Mouse (Mus musculus) bone marrow, adult 2 months (tissue): ENCODE results near the gene Fam219b. TPM values are rescaled to one million over a fixed set of nuclear protein-coding genes. Genes with fewer than 3 reads are reported as not detected.

Experiments
- H3K27ac ChIP-seq: fragments of 200-500 bp; 2 replicates; pipeline ENCODE4 v1.5.1; 2012; ENCODE audit warnings: low read depth, mild to moderate bottlenecking, control low read depth, inconsistent platforms, low read length; ENCODE audit not compliant: control insufficient read depth, poor library complexity, insufficient read depth
- H3K4me1 ChIP-seq: fragments of 200-500 bp; 2 replicates; pipeline ENCODE4 v1.6.1; 2011; ENCODE audit warnings: low read length; ENCODE audit not compliant: control insufficient read depth, insufficient read depth
- H3K4me3 ChIP-seq: fragments of 200-500 bp; replicated peaks from 2 replicates; pipeline ENCODE3; 2011; ENCODE audit warnings: mild to moderate bottlenecking, low read depth, low read length, control low read depth; ENCODE audit not compliant: control insufficient read depth
- CTCF ChIP-seq: fragments of 200-500 bp; IDR thresholded peaks from 2 replicates; pipeline ENCODE4 v1.5.1; 2011; ENCODE audit warnings: low read length, control low read depth; ENCODE audit not compliant: control insufficient read depth, insufficient read depth
- POLR2A ChIP-seq: fragments of 200-500 bp; IDR thresholded peaks from 2 replicates; pipeline ENCODE4 v1.6.1; 2011; ENCODE audit warnings: low read depth, mild to moderate bottlenecking, control low read depth, low read length, borderline replicate concordance; ENCODE audit not compliant: control insufficient read depth
- WGBS: fragments of 180-500 bp; shearing (Covaris S2); methylation state at CpG from one replicate; pipeline ENCODE4 v1.1.7; 2018; 5-methylcytosine and 5-hydroxymethylcytosine counted together
- polyA plus RNA-seq: library from polyadenylated mRNA; stranded (reverse); fragments of >200 nt; gene quantifications from 2 replicates; pipeline ENCODE4 v1.2.4, GENCODE M21; 2011; ENCODE audit warnings: low replicate concordance; ENCODE audit not compliant: missing spikeins, insufficient read depth, insufficient read length

Gene Fam219b
- polyA plus RNA-seq, 1 experiment: 10.3 TPM

DNA sequence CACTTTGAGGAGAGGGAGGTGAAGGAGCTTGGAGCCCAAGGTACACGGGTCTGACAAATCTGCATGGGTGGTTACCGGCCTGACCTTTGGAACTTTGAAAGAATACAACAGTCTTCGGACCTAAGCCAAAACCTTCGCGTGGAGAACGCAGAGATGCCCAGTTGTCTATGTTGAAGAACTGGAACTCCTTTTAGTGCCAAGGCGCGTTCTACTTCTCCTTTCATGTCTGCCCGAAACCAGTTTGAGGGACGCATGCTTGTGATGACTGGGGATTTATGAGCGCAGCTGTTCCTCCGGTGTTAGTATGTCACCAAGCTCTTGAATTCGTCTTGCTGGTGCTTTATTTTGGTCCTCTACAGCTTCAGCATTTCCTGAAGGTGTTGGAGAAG is 24.4 kb downstream of the Fam219b start:
- no peak for TF ChIP-seq CTCF
- TF ChIP-seq POLR2A: no peak
- Histone ChIP-seq H3K4me3 (peak overlapping the region; percentile 64), H3K27ac (peak overlapping the region; percentile 93), H3K4me1 (peaks cover 8% of the 10 kb centered on the region)
- WGBS: 7% methylated on average over 13 of the region's 13 CpGs

GRCm38 (mm10) chr9:57562896-57563372 is 25.6 kb downstream of the Fam219b start:
- H3K27ac ChIP-seq: peak overlapping the region; percentile 64
- peaks cover 8% of the 10 kb centered on the region for H3K4me1 ChIP-seq
- H3K4me3 ChIP-seq: peak overlapping the region; percentile 40
- no peak for TF ChIP-seq CTCF
- no peak for TF ChIP-seq POLR2A
- 35% methylated on average over 4 of the region's 4 CpGs for whole genome bisulfite sequencing

- 66% methylated on average over 6 of the region's 6 CpGs for WGBS
- Histone ChIP-seq H3K4me1 (peaks cover 8% of the 10 kb centered on the region), H3K27ac (no peak overlapping the region), H3K4me3 (no peak overlapping the region)
- TF ChIP-seq CTCF: no peak
- no peak for TF ChIP-seq POLR2A
These were observed 27.3 kb downstream of the Fam219b start for GRCm38 (mm10) chr9:57564609-57565008.

- H3K4me1 ChIP-seq: peaks cover 8% of the 10 kb centered on the region
- H3K4me3 ChIP-seq: peak overlapping the region; percentile 1
- TF ChIP-seq CTCF (no peak), POLR2A (no peak)
- H3K27ac ChIP-seq: peak overlapping the region; percentile 68
- WGBS: 27% methylated on average over 10 of the region's 10 CpGs
These were observed 28.5 kb downstream of the Fam219b start for GRCm38 (mm10) chr9:57565741-57566221.

- 78% methylated on average over 8 of the region's 8 CpGs for WGBS
- no peak overlapping the region for H3K4me3 ChIP-seq
- no peak overlapping the region for H3K27ac ChIP-seq
- TF ChIP-seq CTCF: no peak
- no peak for TF ChIP-seq POLR2A
- H3K4me1 ChIP-seq: peaks cover 8% of the 10 kb centered on the region
These were observed 29.5 kb downstream of the Fam219b start for GRCm38 (mm10) chr9:57566846-57567245.

GRCm38 (mm10) chr9:57568500-57568899 is 31.2 kb downstream of the Fam219b start:
- peaks cover 4% of the 10 kb centered on the region for H3K4me1 ChIP-seq

DNA sequence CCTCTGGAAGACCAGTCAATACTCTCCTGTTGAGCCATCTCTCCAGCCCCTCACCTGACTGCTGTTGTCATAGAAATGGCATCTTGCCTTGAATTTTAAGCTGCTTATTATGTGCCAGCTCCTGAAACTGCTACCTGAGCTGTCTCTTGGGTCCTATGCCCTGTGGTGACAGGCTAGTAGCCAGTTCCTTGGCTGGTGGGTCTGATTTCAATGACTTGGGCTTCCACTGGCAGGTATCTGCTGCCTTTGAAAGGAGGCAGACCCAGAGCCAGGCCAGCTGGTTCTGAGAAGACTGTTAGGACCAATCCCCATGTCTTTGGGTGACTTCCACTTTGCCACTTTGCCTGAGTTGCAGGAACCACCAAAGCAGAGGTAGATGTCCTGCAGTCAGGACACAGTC is 37.1 kb downstream of the Fam219b start:
- TF ChIP-seq POLR2A: no peak
- no peak for TF ChIP-seq CTCF
- Histone ChIP-seq H3K4me3 (no peak overlapping the region), H3K27ac (no peak overlapping the region), H3K4me1 (no peaks in the 10 kb centered on the region)

More at GRCm38 (mm10) chr9:57568500-57568899, 31.2 kb downstream of the Fam219b start:
- 84% methylated on average over 6 of the region's 6 CpGs for WGBS
- Histone ChIP-seq H3K27ac (no peak overlapping the region), H3K4me3 (no peak overlapping the region)
- TF ChIP-seq POLR2A: no peak
- no peak for TF ChIP-seq CTCF

DNA sequence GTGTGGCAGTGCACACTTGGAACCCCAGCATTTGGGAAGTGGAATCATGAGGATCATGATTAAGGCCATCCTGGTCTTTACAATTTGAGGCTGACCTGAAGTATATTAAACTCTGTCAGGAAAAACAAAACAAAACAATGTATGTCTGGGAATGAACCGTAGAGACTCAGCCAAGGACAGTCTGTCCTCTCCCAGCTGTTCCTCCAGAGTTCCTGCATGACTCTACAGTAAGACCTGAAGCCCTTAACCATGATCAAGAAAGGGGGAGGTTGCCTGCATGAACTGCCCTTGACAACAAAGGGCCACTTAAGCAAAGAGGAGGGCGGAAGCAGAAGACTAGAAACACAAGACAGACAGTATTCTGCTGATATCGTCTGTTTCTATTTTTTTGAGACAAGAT is 38.2 kb downstream of the Fam219b start:
- Histone ChIP-seq H3K27ac (no peak overlapping the region), H3K4me1 (no peaks in the 10 kb centered on the region), H3K4me3 (no peak overlapping the region)
- no peak for TF ChIP-seq POLR2A
- no peak for TF ChIP-seq CTCF
- WGBS: 77% methylated on average over 3 of the region's 3 CpGs

- Histone ChIP-seq H3K4me3 (no peak overlapping the region), H3K27ac (peak overlapping the region; percentile 48), H3K4me1 (no peaks in the 10 kb centered on the region)
- TF ChIP-seq CTCF (no peak), POLR2A (no peak)
- WGBS: 23% methylated on average over 6 of the region's 6 CpGs
These were observed 40.0 kb downstream of the Fam219b start for GRCm38 (mm10) chr9:57577144-57577849.
